Mouse (Mus musculus) mouse trophoblast stem cell (cell line): ENCODE results near the gene Tubb4b.

Experiments used
- in situ Hi-C, 2 experiments: fragments of 300-500 bp; cut with MseI, MboI; formaldehyde crosslinking; loops; 2 replicates in 1 of 2; 3 replicates in 1 of 2; pipeline ENCODE4 v1.15.1; 2025

Gene Tubb4b

GRCm38 (mm10) chr2:25194006-25194405 is 30.5 kb downstream of the Tubb4b start:
- in situ Hi-C loops, result no loop called here

- in situ Hi-C loops, result no loop called here
Observed at GRCm38 (mm10) chr2:25193330-25193770, 31.2 kb downstream of the Tubb4b start.

GRCm38 (mm10) chr2:25187841-25188240 is 36.7 kb downstream of the Tubb4b start:
- in situ Hi-C loops, result no loop called here

GRCm38 (mm10) chr2:25186575-25186930 is 37.9 kb downstream of the Tubb4b start:
- in situ Hi-C loops, result no loop called here

- in situ Hi-C loops, result no loop called here
Observed at GRCm38 (mm10) chr2:25185625-25186574, 38.6 kb downstream of the Tubb4b start.

GRCm38 (mm10) chr2:25184496-25184895 is 40.0 kb downstream of the Tubb4b start:
- in situ Hi-C loops, result no loop called here

- in situ Hi-C loops, result no loop called here
Observed at GRCm38 (mm10) chr2:25183336-25183735, 41.2 kb downstream of the Tubb4b start.

- in situ Hi-C loops, result no loop called here
Observed at GRCm38 (mm10) chr2:25182664-25183063, 41.8 kb downstream of the Tubb4b start.

- in situ Hi-C loops, result no loop called here
Observed at GRCm38 (mm10) chr2:25181891-25182397, 42.6 kb downstream of the Tubb4b start.

GRCm38 (mm10) chr2:25180973-25181890 is 43.3 kb downstream of the Tubb4b start:
- in situ Hi-C loops, result no loop called here

- in situ Hi-C loops, result no loop called here
Observed at GRCm38 (mm10) chr2:25180478-25180903, 44.0 kb downstream of the Tubb4b start, which contains the start of gene Nrarp. Nrarp (plus strand) TSS chr2:25180758.

GRCm38 (mm10) chr2:25179566-25180217 is 44.8 kb downstream of the Tubb4b start:
- in situ Hi-C loops, result no loop called here

GRCm38 (mm10) chr2:25178285-25178972 is 46.1 kb downstream of the Tubb4b start:
- in situ Hi-C loops, result no loop called here

GRCm38 (mm10) chr2:25177685-25178084 is 46.8 kb downstream of the Tubb4b start:
- in situ Hi-C loops, result no loop called here

GRCm38 (mm10) chr2:25177076-25177475 is 47.4 kb downstream of the Tubb4b start:
- in situ Hi-C loops, result no loop called here

GRCm38 (mm10) chr2:25176573-25176972 is 47.9 kb downstream of the Tubb4b start:
- in situ Hi-C loops, result no loop called here

GRCm38 (mm10) chr2:25175690-25176078 is 48.8 kb downstream of the Tubb4b start:
- in situ Hi-C loops, result no loop called here

GRCm38 (mm10) chr2:25174866-25175689 is 49.4 kb downstream of the Tubb4b start:
- in situ Hi-C loops, result no loop called here

GRCm38 (mm10) chr2:25173821-25174220 is 50.7 kb downstream of the Tubb4b start:
- in situ Hi-C loops, result no loop called here

GRCm38 (mm10) chr2:25172629-25173028 is 51.9 kb downstream of the Tubb4b start:
- in situ Hi-C loops, result no loop called here
